Mouse (Mus musculus) testis, adult 10 weeks (tissue): ENCODE data around the gene Edem1. TPM values are rescaled to one million over a fixed set of nuclear protein-coding genes. Genes with fewer than 3 reads are reported as not detected.

ENCODE experiments used
- polyA plus RNA-seq: library from polyadenylated mRNA; stranded (reverse); fragments of 350-450 nt; fragmentation: Illumina TruSeq; extraction: RNeasy Lipid Tissue Mini Kit (QIAGEN cat#74804); gene quantifications from one replicate; pipeline ENCODE4 v1.2.3, GENCODE M21; 2014; ENCODE audit warnings: low read depth, low replicate concordance

Edem1 gene
- 28.2 TPM for polyA plus RNA-seq

DNA sequence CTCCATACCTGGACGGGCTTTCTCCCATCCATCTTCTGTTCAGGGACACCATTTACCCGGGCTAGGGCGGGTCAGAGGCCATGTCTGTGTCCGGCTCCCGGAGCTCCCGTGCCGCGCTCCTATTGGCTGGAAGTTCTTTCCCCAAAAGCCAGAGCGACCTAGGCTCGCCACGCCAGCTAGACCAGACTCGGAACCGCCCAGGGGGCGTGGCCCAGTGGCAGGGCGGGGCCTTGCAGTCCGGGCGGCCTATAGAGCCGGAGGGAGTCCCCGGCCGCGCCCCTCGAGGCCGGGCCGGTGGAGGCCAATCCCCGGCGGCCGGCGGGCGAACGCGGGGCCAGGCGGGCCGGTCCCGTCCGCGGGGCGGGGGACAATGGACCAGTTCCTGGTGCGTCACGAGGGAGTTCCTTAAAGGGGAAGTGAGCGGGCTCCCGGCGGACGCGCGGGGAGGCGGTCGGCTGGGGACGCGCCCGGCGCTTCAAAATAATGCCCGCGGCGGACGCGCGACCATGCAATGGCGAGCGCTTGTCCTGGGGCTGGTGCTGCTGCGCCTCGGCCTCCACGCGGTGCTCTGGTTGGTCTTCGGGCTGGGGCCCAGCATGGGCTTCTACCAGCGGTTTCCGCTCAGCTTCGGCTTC lies at the start of gene Edem1:
Gene Edem1 (plus strand): TSS at position 408 of the 635 bp plus-strand sequence.

DNA sequence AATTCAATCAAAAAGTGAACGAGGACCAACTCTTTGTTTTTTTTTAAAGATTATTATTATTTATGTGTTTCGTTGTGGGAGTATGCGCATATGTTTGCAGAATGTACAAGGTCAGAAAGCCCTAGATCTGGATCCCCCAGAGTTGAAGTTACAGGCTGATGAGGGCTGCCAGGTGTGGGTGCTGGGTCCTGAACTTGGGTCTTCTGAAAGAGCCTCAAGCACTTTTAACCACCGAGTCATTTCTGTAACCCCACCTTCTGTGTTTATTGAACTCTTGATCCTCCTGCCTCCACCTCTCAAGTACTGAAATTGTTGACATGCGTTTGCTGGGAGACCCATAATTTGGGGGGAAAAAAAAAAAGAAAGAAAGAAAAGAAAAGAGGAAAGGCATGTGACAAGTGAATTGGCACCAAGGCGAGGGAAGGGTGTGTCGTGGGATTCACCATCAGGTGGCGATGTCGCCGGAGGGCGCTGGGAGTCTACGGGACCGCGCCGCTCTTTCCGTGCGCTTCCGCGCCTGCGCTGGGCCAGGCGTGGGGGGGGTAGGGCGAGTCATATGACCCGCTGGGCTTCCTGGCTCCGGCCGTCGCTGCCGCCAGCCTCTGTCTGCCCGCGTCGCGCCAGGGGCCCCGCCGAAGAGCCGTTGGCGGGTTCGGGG lies 45.8 kb upstream of the Edem1 start, which contains the start of gene Arl8b:
Gene Arl8b (plus strand): TSS at position 574 of the 658 bp plus-strand sequence.

Other genes with a start within 250 kb of the Edem1 start
- gene Bhlhe40, start 168.0 kb upstream of the Edem1 start, polyA plus RNA-seq: 1.7 TPM
- 279 TPM for gene Arl8b, start 45.5 kb upstream of the Edem1 start, polyA plus RNA-seq